Mouse (Mus musculus): ENCODE results near the gene Arl4c. TPM values are rescaled to one million over a fixed set of nuclear protein-coding genes. Genes with fewer than 3 reads are reported as not detected.

The Arl4c gene
- polyA plus RNA-seq, 1 experiment from 2014 or later = 5.7 TPM

DNA sequence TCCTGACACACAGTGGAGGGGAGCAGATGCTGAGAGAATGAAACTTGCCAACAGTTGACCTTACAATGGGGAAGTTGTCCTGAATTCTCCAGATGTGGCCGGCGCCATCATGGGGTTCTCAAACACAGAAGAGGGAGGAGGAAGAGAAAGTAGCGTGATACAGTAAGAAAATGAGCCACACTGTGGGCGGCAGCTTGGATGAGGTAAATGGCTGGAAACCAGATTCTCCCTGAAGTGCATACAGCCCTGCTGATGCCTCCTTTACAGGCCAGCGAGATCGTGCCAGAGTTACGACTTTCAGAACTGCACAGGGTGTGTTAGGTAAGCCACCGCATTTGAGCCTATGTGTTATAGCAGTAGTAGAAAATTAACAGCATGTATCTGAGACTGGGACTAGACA is 49.3 kb downstream of the Arl4c start:
- H3K4me3 ChIP-seq (ENCODE audit: low read depth, low read length) = no peak overlapping the region

DNA sequence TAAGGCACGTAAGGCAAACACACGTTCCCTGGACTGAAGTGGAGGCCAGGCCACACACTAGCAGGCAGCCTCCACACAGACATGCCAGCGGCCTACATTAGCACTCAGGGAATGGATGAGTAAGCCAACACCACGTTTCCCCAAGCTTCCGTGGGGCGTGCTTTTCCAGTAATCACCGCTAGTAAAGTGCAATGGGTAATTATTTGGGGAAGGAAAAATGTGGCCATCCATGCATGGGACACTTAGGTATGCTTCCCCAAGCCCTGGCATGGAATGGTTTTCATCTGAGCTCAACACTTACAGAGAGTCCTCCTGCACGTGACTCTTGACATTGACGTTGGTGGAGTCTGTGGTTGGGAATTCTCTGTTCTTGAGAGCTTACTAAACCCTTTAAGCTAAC is 50.4 kb downstream of the Arl4c start:
- H3K36me3 ChIP-seq (ENCODE audit: control insufficient read depth, insufficient read depth, low read length) = no peaks in the 10 kb centered on the region
- no peaks in the 10 kb centered on the region for H3K27me3 ChIP-seq (ENCODE audit: control insufficient read depth, insufficient read depth, low read length)
- WGBS = 77% methylated on average over 9 of the region's 9 CpGs
- no peak for ATAC-seq (ENCODE audit: low FRiP score, low TSS enrichment)
- no peak overlapping the region for H3K9ac ChIP-seq (ENCODE audit: low read length)
- no peaks in the 10 kb centered on the region for H3K4me1 ChIP-seq (replicated peaks; ENCODE audit: control insufficient read depth, insufficient read depth)
- TF ChIP-seq CTCF (IDR thresholded peaks at IDR 0.05; ENCODE audit: low read depth) (no peak), EP300 (optimal IDR thresholded peaks at IDR 0.05) (no peak)
- no peak for DNase-seq (ENCODE audit: low spot score)
- H3K4me3 ChIP-seq (ENCODE audit: low read depth, low read length) = no peak overlapping the region
- H3K27ac ChIP-seq (replicated peaks) = no peak overlapping the region
- no peak overlapping the region for H3K4me2 ChIP-seq (replicated peaks; ENCODE audit: low read depth)
- no peaks in the 10 kb centered on the region for H3K9me3 ChIP-seq (ENCODE audit: control insufficient read depth, low read length)

More for the DNA sequence above, 49.3 kb downstream of the Arl4c start:
- Histone ChIP-seq H3K9me3 (ENCODE audit: control insufficient read depth, low read length) (no peaks in the 10 kb centered on the region), H3K36me3 (ENCODE audit: control insufficient read depth, insufficient read depth, low read length) (no peaks in the 10 kb centered on the region), H3K4me2 (replicated peaks; ENCODE audit: low read depth) (no peak overlapping the region), H3K27ac (replicated peaks) (no peak overlapping the region), H3K4me1 (replicated peaks; ENCODE audit: control insufficient read depth, insufficient read depth) (no peaks in the 10 kb centered on the region), H3K27me3 (ENCODE audit: control insufficient read depth, insufficient read depth, low read length) (no peaks in the 10 kb centered on the region), H3K9ac (ENCODE audit: low read length) (no peak overlapping the region)
- WGBS = 84% methylated on average over 8 of the region's 8 CpGs
- ATAC-seq (ENCODE audit: low FRiP score, low TSS enrichment) = no peak
- TF ChIP-seq CTCF (IDR thresholded peaks at IDR 0.05; ENCODE audit: low read depth) (no peak), EP300 (optimal IDR thresholded peaks at IDR 0.05) (no peak)
- no peak for DNase-seq (ENCODE audit: low spot score)

DNA sequence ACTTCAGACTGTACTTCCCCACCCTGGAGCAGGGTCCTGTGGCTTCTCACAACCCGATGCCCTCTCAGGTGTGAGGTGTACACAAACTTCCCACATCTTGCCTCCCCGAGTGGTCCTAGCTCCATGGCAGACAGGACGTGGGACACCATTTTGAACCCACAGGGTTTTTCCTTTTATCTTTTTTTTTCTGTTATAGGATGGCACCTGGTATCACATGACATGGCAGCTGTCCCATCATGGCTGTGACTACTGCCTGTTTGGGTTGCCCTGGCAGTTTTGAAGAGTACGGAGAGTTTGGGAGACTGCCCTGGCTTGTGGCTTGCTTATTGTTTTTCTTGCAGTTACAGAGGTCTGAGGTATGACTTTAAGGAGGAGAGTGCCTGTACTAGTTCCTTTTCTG is 53.3 kb downstream of the Arl4c start:
- Histone ChIP-seq H3K9ac (ENCODE audit: low read length) (no peak overlapping the region), H3K27me3 (ENCODE audit: control insufficient read depth, insufficient read depth, low read length) (no peaks in the 10 kb centered on the region), H3K4me1 (replicated peaks; ENCODE audit: control insufficient read depth, insufficient read depth) (no peaks in the 10 kb centered on the region), H3K27ac (replicated peaks) (no peak overlapping the region), H3K36me3 (ENCODE audit: control insufficient read depth, insufficient read depth, low read length) (no peaks in the 10 kb centered on the region), H3K4me3 (ENCODE audit: low read depth, low read length) (no peak overlapping the region), H3K4me2 (replicated peaks; ENCODE audit: low read depth) (no peak overlapping the region), H3K9me3 (ENCODE audit: control insufficient read depth, low read length) (no peaks in the 10 kb centered on the region)
- no peak for DNase-seq (ENCODE audit: low spot score)
- TF ChIP-seq CTCF (IDR thresholded peaks at IDR 0.05; ENCODE audit: low read depth) (no peak), EP300 (optimal IDR thresholded peaks at IDR 0.05) (no peak)
- ATAC-seq (ENCODE audit: low FRiP score, low TSS enrichment) = no peak
- 94% methylated on average over 4 of the region's 4 CpGs for WGBS

DNA sequence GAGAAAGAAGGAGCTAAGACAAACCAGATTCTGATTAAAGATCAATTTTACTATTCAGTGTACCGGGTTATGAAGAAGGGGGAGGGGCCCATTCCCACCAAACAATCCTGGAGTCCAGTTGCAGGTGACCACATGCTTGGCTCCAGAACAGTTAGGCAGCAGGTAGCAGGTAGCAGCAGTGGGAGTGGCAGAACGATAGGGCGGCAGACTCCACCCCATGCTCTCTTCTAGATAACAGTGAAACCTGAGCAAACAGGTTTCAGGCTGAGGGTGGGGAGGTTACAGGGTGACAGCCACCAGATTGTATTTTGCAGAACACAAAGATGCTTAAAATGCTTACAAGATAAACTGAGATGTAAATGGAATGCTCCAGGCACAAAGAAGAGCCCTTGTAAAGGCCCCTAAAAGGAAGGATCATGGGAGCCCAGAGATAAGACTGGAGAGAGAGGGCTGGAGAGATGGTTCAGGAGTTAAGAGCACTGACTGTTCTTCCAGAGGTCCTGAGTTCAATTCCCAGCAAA is 56.4 kb downstream of the Arl4c start:
- peak; percentile 44 for DNase-seq (ENCODE audit: low spot score)
- Histone ChIP-seq H3K27ac (replicated peaks) (no peak overlapping the region), H3K9me3 (ENCODE audit: control insufficient read depth, low read length) (no peaks in the 10 kb centered on the region), H3K4me2 (replicated peaks; ENCODE audit: low read depth) (no peak overlapping the region), H3K27me3 (ENCODE audit: control insufficient read depth, insufficient read depth, low read length) (no peaks in the 10 kb centered on the region), H3K36me3 (ENCODE audit: control insufficient read depth, insufficient read depth, low read length) (no peaks in the 10 kb centered on the region), H3K9ac (ENCODE audit: low read length) (no peak overlapping the region), H3K4me3 (ENCODE audit: low read depth, low read length) (no peak overlapping the region), H3K4me1 (replicated peaks; ENCODE audit: control insufficient read depth, insufficient read depth) (no peaks in the 10 kb centered on the region)
- WGBS = 45% methylated on average over 3 of the region's 3 CpGs
- no peak for TF ChIP-seq CTCF (IDR thresholded peaks at IDR 0.05; ENCODE audit: low read depth)
- TF ChIP-seq EP300 (optimal IDR thresholded peaks at IDR 0.05) = no peak
- 0 out of 2 replicates have a peak, but pooled peaks have one; percentile 32 for ATAC-seq (ENCODE audit: low FRiP score, low TSS enrichment)

DNA sequence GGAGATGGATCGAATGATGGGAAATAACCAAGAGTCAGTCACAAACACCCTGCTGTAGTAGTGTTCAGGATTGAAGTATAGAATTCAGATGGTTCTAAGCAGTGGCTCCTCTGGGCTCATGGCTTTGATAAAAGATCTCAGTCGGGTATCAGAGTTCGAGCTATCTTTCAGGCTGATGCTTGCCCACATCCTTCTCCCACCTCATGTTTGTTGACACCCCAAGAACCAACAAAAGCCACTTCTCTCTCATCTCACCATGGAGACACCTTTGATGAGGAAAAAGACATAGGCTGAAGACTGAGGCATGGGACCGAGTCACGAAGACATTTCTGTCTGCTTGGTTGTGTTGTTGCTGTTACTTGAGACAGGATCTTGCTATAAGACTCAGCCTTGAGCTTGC is 57.6 kb downstream of the Arl4c start:
- Histone ChIP-seq H3K27me3 (ENCODE audit: control insufficient read depth, insufficient read depth, low read length) (no peaks in the 10 kb centered on the region), H3K27ac (replicated peaks) (no peak overlapping the region), H3K36me3 (ENCODE audit: control insufficient read depth, insufficient read depth, low read length) (no peaks in the 10 kb centered on the region), H3K4me3 (ENCODE audit: low read depth, low read length) (no peak overlapping the region), H3K9me3 (ENCODE audit: control insufficient read depth, low read length) (no peaks in the 10 kb centered on the region), H3K4me1 (replicated peaks; ENCODE audit: control insufficient read depth, insufficient read depth) (no peaks in the 10 kb centered on the region), H3K4me2 (replicated peaks; ENCODE audit: low read depth) (no peak overlapping the region), H3K9ac (ENCODE audit: low read length) (no peak overlapping the region)
- DNase-seq (ENCODE audit: low spot score) (no peak), ATAC-seq (ENCODE audit: low FRiP score, low TSS enrichment) (no peak)
- TF ChIP-seq EP300 (optimal IDR thresholded peaks at IDR 0.05) = no peak
- TF ChIP-seq CTCF (IDR thresholded peaks at IDR 0.05; ENCODE audit: low read depth) = no peak
- 81% methylated on average over 5 of the region's 5 CpGs for WGBS

DNA sequence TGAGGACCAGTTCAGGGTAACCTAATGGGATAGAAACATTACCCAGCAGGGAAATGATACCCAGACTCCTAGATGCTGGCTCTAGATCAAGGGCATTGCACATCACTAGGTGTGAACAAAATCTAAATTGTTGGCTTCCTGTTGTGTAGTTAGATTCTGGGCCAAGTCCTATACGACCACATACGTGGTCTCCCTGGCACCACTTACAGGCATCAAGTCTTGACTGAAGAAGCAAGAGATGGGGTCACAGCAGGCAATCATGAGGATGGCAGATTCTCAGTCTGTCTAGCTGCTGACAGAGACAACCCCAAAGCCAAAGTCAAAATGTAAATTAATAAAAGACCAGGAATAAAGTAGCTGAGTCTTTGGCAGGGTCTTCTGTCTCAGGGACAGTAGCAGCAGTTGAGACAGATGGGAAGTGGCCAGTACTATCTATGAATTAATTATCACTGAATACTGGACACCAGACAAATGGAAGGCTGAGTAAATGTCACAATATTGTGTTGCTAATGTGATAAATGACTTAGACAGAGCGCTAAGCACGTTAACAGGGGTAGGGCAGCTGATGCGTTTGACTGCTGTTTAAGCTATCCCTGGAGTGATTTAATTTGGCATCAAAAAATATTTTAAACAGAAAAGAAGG is 58.7 kb downstream of the Arl4c start:
- TF ChIP-seq CTCF (IDR thresholded peaks at IDR 0.05; ENCODE audit: low read depth) (no peak), EP300 (optimal IDR thresholded peaks at IDR 0.05) (no peak)
- Histone ChIP-seq H3K4me3 (ENCODE audit: low read depth, low read length) (no peak overlapping the region), H3K4me2 (replicated peaks; ENCODE audit: low read depth) (no peak overlapping the region), H3K27me3 (ENCODE audit: control insufficient read depth, insufficient read depth, low read length) (no peaks in the 10 kb centered on the region), H3K27ac (replicated peaks) (no peak overlapping the region), H3K9ac (ENCODE audit: low read length) (no peak overlapping the region), H3K9me3 (ENCODE audit: control insufficient read depth, low read length) (no peaks in the 10 kb centered on the region), H3K36me3 (ENCODE audit: control insufficient read depth, insufficient read depth, low read length) (no peaks in the 10 kb centered on the region), H3K4me1 (replicated peaks; ENCODE audit: control insufficient read depth, insufficient read depth) (no peaks in the 10 kb centered on the region)
- ATAC-seq (ENCODE audit: low FRiP score, low TSS enrichment) (no peak), DNase-seq (ENCODE audit: low spot score) (no peak)
- 58% methylated on average over 5 of the region's 5 CpGs for WGBS
